Mouse (Mus musculus): ENCODE results near the gene Dna2. TPM values are rescaled to one million over a fixed set of nuclear protein-coding genes. Genes with fewer than 3 reads are reported as not detected.

Dna2 gene
- polyA plus RNA-seq, 1 experiment from 2014 or later = 40.5 TPM

DNA sequence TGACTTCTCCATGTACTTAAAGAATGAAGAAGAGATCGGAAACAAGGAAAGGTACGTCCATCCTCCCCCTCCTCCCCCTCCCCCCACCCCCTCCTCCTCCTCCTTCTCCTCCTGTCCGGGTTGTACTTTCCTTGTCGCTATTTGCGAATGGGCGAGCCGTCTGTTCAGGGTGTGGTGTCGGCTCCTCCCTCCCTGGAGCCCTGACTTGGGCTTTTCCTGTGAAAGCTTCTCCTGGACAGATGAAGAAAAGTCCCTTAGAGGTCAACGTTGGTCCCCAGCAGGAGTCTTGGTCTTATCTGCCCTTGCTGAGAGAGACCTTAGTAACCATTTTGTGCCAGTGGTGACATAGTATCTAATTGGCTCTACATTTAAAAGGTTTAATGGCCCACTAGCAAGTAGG lies 47.2 kb downstream of the Dna2 start:
- peaks cover 98% of the 10 kb centered on the region for H3K36me3 ChIP-seq (replicated peaks)
- 92% methylated on average over 6 of the region's 9 CpGs for WGBS
- no peaks in the 10 kb centered on the region for H3K4me1 ChIP-seq

DNA sequence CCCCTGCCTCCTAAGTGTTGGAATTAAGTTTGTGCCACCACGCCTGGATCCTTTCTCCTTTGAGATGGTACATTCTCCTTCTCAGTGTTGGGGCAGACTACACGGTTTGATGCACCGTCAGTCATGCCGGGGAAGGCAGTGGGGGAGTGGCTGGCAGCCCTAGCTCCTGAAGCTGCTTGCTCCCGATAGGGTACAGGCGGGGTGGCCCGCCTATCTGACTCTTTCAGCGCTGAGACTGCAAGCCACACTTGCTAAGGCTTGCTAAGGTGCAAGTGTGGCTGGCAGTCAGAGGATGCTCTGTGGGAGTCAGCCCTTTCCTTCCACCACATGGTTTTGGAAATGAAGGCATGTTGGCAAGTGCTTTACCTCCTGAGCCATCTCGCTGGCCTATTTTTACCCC lies 53.8 kb downstream of the Dna2 start:
- Histone ChIP-seq H3K4me3 (no peak overlapping the region), H3K27me3 (ENCODE audit: poor library complexity, severe bottlenecking) (no peaks in the 10 kb centered on the region), H3K36me3 (replicated peaks) (peaks cover 98% of the 10 kb centered on the region), H3K27ac (no peak overlapping the region), H3K4me1 (no peaks in the 10 kb centered on the region), H3K9me3 (no peaks in the 10 kb centered on the region)
- no peak for DNase-seq (ENCODE audit: extremely low spot score, low spot score)
- WGBS = 71% methylated on average over 9 of the region's 9 CpGs

More for the DNA sequence above, 47.2 kb downstream of the Dna2 start:
- no peaks in the 10 kb centered on the region for H3K9me3 ChIP-seq
- DNase-seq (ENCODE audit: extremely low spot score, low spot score) = no peak
- no peak overlapping the region for H3K4me3 ChIP-seq
- no peaks in the 10 kb centered on the region for H3K27me3 ChIP-seq (ENCODE audit: poor library complexity, severe bottlenecking)
- no peak overlapping the region for H3K27ac ChIP-seq

DNA sequence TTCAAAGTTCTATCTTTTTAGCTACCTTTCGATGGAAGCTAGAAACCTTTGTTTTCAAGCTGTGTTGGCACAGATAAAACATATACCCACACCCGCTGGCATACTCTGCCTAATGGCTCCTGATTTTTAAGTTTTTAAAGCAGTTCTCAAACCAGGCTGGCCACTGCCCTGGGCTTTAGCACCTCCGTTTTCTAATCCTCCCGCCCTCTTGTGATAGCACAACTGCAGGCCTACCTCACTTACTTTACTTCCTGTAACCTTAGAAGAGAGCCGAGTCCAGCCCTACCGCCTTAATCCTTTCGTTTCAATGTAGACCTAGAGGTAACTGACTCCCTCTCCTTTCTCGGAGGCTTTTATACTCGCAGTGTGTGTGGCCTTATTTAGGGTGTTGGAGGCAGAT lies 56.4 kb downstream of the Dna2 start:
- H3K4me3 ChIP-seq = no peak overlapping the region
- DNase-seq (ENCODE audit: extremely low spot score, low spot score) = no peak
- peaks cover 99% of the 10 kb centered on the region for H3K36me3 ChIP-seq (replicated peaks)
- no peaks in the 10 kb centered on the region for H3K4me1 ChIP-seq
- H3K27ac ChIP-seq = no peak overlapping the region
- H3K27me3 ChIP-seq (ENCODE audit: poor library complexity, severe bottlenecking) = no peaks in the 10 kb centered on the region
- H3K9me3 ChIP-seq = no peaks in the 10 kb centered on the region
- WGBS = 81% methylated on average over 9 of the region's 9 CpGs

DNA sequence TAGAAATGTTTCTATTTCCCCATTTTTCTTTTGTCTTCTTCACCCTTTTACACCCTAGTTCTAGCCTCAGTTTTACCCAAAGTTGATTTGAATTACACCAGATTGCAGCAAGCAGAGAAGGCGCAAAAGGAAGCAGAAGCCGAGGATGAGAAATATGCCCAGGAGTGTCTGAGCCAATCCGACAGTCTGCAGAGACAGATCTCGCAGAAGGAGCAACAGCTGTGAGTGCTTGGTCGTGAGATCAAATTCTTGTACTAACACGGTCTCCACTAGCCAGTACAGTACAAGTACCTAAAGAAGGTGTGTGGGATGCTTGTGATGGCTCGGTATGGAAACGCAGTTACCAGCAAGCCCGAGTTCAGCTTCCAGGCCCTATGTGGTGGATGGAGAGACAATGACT lies 57.7 kb downstream of the Dna2 start:
- no peak for DNase-seq (ENCODE audit: extremely low spot score, low spot score)
- peaks cover 100% of the 10 kb centered on the region for H3K36me3 ChIP-seq (replicated peaks)
- no peak overlapping the region for H3K4me3 ChIP-seq
- H3K27ac ChIP-seq = no peak overlapping the region
- H3K4me1 ChIP-seq = no peaks in the 10 kb centered on the region
- no peaks in the 10 kb centered on the region for H3K27me3 ChIP-seq (ENCODE audit: poor library complexity, severe bottlenecking)
- WGBS = 96% methylated on average over 9 of the region's 9 CpGs
- no peaks in the 10 kb centered on the region for H3K9me3 ChIP-seq

DNA sequence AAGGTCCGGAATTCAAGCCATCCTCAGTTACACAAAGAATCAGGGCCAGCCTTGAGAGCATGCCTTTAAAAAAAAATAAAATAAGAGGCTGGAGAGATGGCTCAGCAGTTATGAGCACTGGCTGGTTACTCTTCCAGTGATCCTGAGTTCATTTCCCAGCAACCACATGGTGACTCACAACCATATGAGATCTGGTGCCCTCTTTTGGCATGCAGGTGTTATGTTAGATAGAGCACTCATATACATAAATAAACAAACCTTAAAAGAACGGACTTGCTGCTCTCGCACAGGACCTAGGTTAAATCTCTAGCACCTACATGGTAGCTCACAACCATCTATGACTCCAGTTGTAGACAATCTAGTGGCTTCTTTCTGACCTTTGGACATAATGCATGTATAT lies 61.4 kb downstream of the Dna2 start:
- DNase-seq (ENCODE audit: extremely low spot score, low spot score) = no peak
- Histone ChIP-seq H3K27ac (no peak overlapping the region), H3K27me3 (ENCODE audit: poor library complexity, severe bottlenecking) (no peaks in the 10 kb centered on the region), H3K4me1 (no peaks in the 10 kb centered on the region), H3K4me3 (no peak overlapping the region), H3K36me3 (replicated peaks) (peaks cover 100% of the 10 kb centered on the region), H3K9me3 (no peaks in the 10 kb centered on the region)
- 84% methylated on average over 3 of the region's 3 CpGs for WGBS

DNA sequence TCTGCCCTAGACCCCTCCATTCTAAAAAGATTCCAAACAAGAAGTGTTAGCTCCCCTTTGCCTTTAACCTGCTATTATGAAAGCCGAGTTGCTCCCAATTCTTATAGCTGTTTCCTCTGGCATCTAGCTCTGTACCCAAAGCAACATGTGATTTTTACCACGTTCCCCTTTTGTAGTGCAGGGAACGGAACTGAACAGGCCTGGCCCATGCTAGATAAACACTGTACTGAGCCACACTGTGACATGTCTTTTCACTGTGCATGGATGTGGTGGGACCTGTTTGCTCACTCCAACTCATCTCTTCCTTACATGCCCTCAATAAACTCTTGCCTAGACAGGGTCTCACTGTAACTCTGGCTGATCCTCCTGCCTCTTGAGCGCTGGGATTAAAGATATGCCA lies 63.4 kb downstream of the Dna2 start:
- Histone ChIP-seq H3K36me3 (replicated peaks) (peaks cover 98% of the 10 kb centered on the region), H3K27me3 (ENCODE audit: poor library complexity, severe bottlenecking) (no peaks in the 10 kb centered on the region), H3K27ac (no peak overlapping the region), H3K4me1 (no peaks in the 10 kb centered on the region), H3K9me3 (no peaks in the 10 kb centered on the region), H3K4me3 (no peak overlapping the region)
- no peak for DNase-seq (ENCODE audit: extremely low spot score, low spot score)
- 87% methylated on average over 4 of the region's 4 CpGs for WGBS

DNA sequence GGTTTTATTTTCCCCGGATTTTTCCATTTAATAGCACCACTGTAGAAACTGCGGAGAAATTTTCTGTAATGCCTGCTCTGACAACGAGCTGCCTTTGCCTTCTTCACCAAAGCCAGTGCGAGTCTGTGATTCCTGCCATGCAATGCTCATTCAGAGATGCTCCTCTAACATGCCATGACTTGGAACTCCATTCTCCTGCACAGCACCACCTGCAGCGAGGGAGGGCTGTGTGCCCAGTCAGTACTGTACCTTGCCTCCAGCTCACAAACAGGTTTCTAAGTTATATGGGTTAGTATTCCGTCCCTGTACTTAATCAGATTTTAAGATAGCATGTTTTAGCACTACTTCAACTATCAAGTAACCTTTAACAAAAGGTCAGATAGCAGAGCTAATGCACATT lies 64.7 kb downstream of the Dna2 start:
- no peak for DNase-seq (ENCODE audit: extremely low spot score, low spot score)
- Histone ChIP-seq H3K4me1 (no peaks in the 10 kb centered on the region), H3K36me3 (replicated peaks) (peaks cover 98% of the 10 kb centered on the region), H3K9me3 (no peaks in the 10 kb centered on the region), H3K27ac (no peak overlapping the region), H3K27me3 (ENCODE audit: poor library complexity, severe bottlenecking) (no peaks in the 10 kb centered on the region), H3K4me3 (no peak overlapping the region)
- 91% methylated on average over 6 of the region's 6 CpGs for WGBS

DNA sequence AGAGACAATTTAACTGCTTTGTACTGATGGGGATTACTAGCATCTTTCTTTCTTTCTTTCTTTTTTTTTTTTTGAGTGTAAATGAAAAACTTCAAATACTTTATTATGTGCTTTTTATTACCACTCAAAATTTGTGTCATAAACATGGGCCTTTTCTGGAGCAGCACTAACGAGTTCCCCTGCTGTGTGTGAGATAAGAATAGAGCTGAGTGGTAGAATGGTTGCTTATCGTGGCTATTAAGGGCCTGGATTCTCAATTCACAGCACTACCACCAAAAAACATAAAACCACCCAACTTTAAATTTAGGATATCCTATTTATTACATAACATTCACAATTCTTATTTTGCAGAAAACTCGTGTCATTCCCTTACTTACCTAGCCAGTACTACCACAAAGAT lies 66.7 kb downstream of the Dna2 start:
- no peaks in the 10 kb centered on the region for H3K27me3 ChIP-seq (ENCODE audit: poor library complexity, severe bottlenecking)
- H3K9me3 ChIP-seq = no peaks in the 10 kb centered on the region
- DNase-seq (ENCODE audit: extremely low spot score, low spot score) = no peak
- no peaks in the 10 kb centered on the region for H3K4me1 ChIP-seq
- no peak overlapping the region for H3K4me3 ChIP-seq
- no peak overlapping the region for H3K27ac ChIP-seq
- 77% methylated on average over 3 of the region's 3 CpGs for WGBS
- peaks cover 97% of the 10 kb centered on the region for H3K36me3 ChIP-seq (replicated peaks)

DNA sequence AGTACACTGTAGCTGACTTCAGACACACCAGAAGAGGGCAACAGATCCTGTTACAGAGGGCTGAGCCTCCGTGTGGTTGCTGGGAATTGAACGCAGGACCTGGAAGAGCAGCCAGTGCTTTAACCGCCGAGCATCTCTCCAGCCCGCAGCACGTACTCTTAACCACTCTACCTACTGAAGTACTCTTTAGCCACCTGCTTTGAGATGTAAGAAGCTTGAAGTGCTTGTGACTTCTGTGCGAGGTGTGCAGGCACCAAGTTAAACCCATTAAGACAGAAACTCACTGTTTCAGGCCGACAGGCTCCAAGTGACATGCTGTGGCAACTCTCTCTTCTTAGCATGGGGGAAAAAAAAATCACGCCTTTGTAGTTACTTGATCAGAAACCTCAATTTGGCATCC lies 67.3 kb downstream of the Dna2 start:
- Histone ChIP-seq H3K4me3 (no peak overlapping the region), H3K9me3 (no peaks in the 10 kb centered on the region), H3K27ac (no peak overlapping the region), H3K36me3 (replicated peaks) (peaks cover 97% of the 10 kb centered on the region), H3K4me1 (no peaks in the 10 kb centered on the region), H3K27me3 (ENCODE audit: poor library complexity, severe bottlenecking) (no peaks in the 10 kb centered on the region)
- no peak for DNase-seq (ENCODE audit: extremely low spot score, low spot score)
- 88% methylated on average over 9 of the region's 9 CpGs for WGBS

DNA sequence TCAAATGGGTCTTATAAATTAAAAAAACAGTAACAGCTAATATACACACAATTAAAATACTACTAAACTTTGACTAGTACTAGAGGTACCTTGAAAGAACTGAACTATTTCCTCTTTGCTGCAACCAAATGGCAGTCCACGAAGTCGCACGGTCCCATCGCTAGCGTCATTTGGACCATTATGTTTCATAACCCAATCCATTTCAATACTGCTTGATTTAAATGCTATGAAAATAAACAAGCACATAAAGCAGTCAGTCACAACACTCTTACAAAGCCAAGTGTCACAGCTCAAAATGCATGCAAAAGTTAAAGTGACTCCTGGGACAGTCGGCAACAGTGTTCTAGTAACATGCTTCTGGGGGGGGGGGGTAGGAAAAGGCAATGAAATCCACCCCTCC lies 72.5 kb downstream of the Dna2 start:
- Histone ChIP-seq H3K27me3 (ENCODE audit: poor library complexity, severe bottlenecking) (no peaks in the 10 kb centered on the region), H3K9me3 (no peaks in the 10 kb centered on the region), H3K36me3 (replicated peaks) (peaks cover 53% of the 10 kb centered on the region), H3K4me3 (no peak overlapping the region), H3K4me1 (peaks cover 25% of the 10 kb centered on the region), H3K27ac (no peak overlapping the region)
- WGBS = 96% methylated on average over 6 of the region's 6 CpGs
- no peak for DNase-seq (ENCODE audit: extremely low spot score, low spot score)

DNA sequence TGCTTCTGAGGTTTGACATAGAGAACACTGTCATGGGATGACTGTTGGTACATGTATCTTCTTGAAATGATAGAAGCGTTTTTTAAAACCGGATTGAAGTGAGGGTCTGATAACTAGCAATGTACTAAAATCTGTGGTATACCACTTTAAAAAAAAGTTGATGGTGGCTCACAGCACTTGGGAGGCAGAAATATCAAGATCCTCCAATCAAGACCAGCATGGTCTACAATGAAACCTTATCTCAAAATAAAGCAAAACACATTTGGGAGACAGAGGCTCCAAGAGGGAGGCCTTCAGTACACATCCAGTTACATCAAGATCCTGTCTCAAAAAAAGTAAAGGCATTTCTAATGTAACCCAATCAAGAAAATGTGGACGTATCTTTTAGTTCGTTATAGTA lies 74.9 kb downstream of the Dna2 start:
- DNase-seq (ENCODE audit: extremely low spot score, low spot score) = no peak
- Histone ChIP-seq H3K27me3 (ENCODE audit: poor library complexity, severe bottlenecking) (no peaks in the 10 kb centered on the region), H3K4me3 (peak overlapping the region; percentile 97), H3K27ac (peak overlapping the region; percentile 100; the same call in 1 of the 2 replicates), H3K36me3 (replicated peaks) (peaks cover 29% of the 10 kb centered on the region), H3K4me1 (peaks cover 46% of the 10 kb centered on the region), H3K9me3 (no peaks in the 10 kb centered on the region)
- 59% methylated on average over 4 of the region's 4 CpGs for WGBS

DNA sequence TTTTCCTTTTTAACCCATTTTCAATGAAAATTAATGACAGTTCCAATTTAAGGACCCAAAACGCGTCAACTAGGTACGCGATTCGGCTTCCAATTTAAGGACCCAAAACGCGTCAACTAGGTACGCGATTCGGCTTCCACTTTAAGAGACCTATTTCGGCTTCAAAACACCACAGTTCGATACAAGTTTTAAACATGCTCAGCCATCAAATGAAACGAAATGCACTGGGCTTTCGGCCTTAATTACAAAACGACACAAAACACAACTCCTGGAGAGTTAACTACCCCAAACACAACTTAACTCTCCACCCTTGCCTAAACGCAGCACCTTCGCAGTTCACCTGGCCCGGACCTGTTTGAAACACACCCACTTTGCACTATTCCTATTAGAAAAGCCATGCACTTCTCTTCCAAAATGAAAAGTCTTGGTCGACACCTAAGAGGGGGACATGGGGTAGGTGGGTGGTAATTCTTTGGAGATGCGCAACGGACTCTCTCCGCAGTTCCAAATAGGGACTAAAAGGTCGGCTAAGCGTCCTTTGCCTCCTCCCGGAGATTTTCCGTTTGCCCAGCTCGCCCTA lies 75.8 kb downstream of the Dna2 start:
- Histone ChIP-seq H3K4me3 (peak overlapping the region; percentile 97), H3K27me3 (ENCODE audit: poor library complexity, severe bottlenecking) (no peaks in the 10 kb centered on the region), H3K36me3 (replicated peaks) (peaks cover 20% of the 10 kb centered on the region), H3K9me3 (no peaks in the 10 kb centered on the region), H3K27ac (peak overlapping the region; percentile 100), H3K4me1 (peaks cover 55% of the 10 kb centered on the region)
- peak; percentile 27 for DNase-seq (ENCODE audit: extremely low spot score, low spot score)
- WGBS = under 1% methylated on average over 27 of the region's 27 CpGs

DNA sequence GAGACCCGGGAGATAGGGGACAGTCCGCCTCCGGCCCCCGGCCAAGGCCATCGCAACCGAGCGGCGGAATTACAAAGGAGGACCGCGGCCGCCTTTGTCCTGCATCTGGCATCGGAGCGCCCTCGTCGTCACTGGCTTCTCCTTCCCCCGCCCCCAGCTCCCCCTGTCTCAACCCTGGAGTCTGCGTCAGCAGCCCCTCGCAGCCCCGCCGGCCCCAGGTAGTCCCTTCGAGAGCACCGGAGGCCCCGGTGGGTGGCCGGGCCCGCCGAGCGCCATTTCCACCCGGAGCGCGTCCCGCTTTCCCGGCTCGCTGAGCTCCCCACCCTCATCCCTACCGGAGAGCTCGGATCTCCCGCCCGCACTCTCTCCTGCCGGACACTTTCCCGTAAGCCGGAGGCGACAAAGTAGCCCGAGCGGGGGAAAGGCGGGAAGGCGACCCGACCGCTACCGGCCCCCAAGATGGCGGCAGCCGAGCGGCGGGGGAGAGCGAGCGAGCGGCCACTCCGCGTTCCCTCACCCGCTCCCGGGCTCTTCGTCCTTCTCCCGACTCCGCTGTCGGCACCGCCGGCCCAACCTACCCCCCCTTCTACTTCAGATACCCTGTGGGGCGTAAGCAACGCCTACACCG lies 76.4 kb downstream of the Dna2 start:
- H3K4me3 ChIP-seq = peak overlapping the region; percentile 97
- WGBS = under 1% methylated on average over 65 of the region's 68 CpGs
- H3K36me3 ChIP-seq (replicated peaks) = peaks cover 14% of the 10 kb centered on the region; the same call in 1 of the 2 replicates
- DNase-seq (ENCODE audit: extremely low spot score, low spot score) = peak; percentile 74
- H3K4me1 ChIP-seq = peaks cover 61% of the 10 kb centered on the region
- no peaks in the 10 kb centered on the region for H3K27me3 ChIP-seq (ENCODE audit: poor library complexity, severe bottlenecking)
- H3K9me3 ChIP-seq = no peaks in the 10 kb centered on the region
- peak overlapping the region; percentile 100 for H3K27ac ChIP-seq
